Mouse (Mus musculus) heart, embryonic 10.5 days (tissue): ENCODE results near the gene Lrrc3b. TPM values are rescaled to one million over a fixed set of nuclear protein-coding genes. Genes with fewer than 3 reads are reported as not detected.

Experiments used
- DNase-seq: peaks from one replicate; pipeline ENCODE4 v3.0.0-alpha.2; 2017; ENCODE audit warnings: low spot score
- H3K27ac ChIP-seq: fragments of 300-500 bp; sonication (generic); 2 replicates; pipeline ENCODE4 v1.5.1; 2016; ENCODE audit warnings: mild to moderate bottlenecking
- H3K27me3 ChIP-seq: fragments of 300-500 bp; sonication (generic); 2 replicates; pipeline ENCODE4 v1.6.1; 2016; ENCODE audit warnings: mild to moderate bottlenecking; ENCODE audit not compliant: poor library complexity, insufficient read depth, severe bottlenecking
- H3K36me3 ChIP-seq: fragments of 300-500 bp; sonication (generic); 2 replicates; pipeline ENCODE4 v1.6.1; 2016; ENCODE audit warnings: mild to moderate bottlenecking, moderate library complexity
- H3K4me1 ChIP-seq: fragments of 300-500 bp; sonication (generic); 2 replicates; pipeline ENCODE4 v1.6.1; 2016; ENCODE audit warnings: mild to moderate bottlenecking
- H3K4me3 ChIP-seq: fragments of 300-500 bp; sonication (generic); 2 replicates; pipeline ENCODE4 v1.5.1; 2016; ENCODE audit warnings: mild to moderate bottlenecking, moderate library complexity
- H3K9me3 ChIP-seq: fragments of 300-500 bp; sonication (generic); 2 replicates; pipeline ENCODE4 v1.6.1; 2016; ENCODE audit warnings: mild to moderate bottlenecking, moderate library complexity
- WGBS: fragments of 180-500 bp; shearing (Covaris S2); methylation state at CpG from one replicate; pipeline ENCODE4 v1.1.7; 2016; 5-methylcytosine and 5-hydroxymethylcytosine counted together
- polyA plus RNA-seq: library from polyadenylated mRNA; unstranded; fragments of >200 nt; fragmentation: Nextera tagmentation; extraction: Ambion mirVana; gene quantifications from 2 replicates; pipeline ENCODE4 v1.2.1, GENCODE M21; 2016

Gene Lrrc3b
- polyA plus RNA-seq, 1 experiment from 2014 or later = 4.7 TPM

DNA sequence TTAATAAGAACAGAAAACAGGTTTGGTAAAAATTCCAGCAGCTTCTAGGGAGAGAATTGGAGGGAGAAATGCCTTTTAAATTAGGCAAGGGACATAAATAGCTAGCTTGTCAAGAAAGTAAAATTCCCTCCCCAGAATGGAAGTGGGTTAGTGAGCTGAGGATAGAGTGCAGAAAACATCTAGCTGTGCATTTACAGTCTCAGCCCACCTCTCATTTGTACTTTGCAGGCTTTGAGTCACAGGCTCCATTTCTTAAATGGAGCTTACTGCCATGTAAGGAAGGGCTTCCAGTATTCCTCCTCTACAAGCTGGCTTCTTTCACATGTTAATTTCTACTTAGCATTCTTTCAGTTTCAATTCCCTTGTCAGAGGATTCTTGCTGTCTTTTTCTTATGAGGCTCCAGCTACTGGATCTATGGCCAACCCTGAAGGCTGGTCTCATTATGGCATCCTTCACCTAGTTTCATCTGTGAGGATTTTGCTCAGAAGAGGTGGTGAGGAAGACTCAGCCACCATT, 119.3 kb downstream of the Lrrc3b start:
- no peaks in the 10 kb centered on the region for H3K4me1 ChIP-seq
- no peak for DNase-seq
- no peaks in the 10 kb centered on the region for H3K36me3 ChIP-seq
- H3K27me3 ChIP-seq = no peaks in the 10 kb centered on the region
- H3K9me3 ChIP-seq = no peaks in the 10 kb centered on the region
- no peak overlapping the region for H3K4me3 ChIP-seq
- H3K27ac ChIP-seq = no peak overlapping the region

- Histone ChIP-seq H3K4me3 (no peak overlapping the region), H3K27ac (no peak overlapping the region), H3K4me1 (no peaks in the 10 kb centered on the region), H3K36me3 (no peaks in the 10 kb centered on the region), H3K9me3 (no peaks in the 10 kb centered on the region), H3K27me3 (no peaks in the 10 kb centered on the region)
- WGBS = 79% methylated on average over 2 of the region's 2 CpGs
- DNase-seq = no peak
These were observed 130.2 kb downstream of the Lrrc3b start for GRCm38 (mm10) chr14:15308576-15308975.
